Mouse (Mus musculus): ENCODE data around the gene Thumpd2.

DNA sequence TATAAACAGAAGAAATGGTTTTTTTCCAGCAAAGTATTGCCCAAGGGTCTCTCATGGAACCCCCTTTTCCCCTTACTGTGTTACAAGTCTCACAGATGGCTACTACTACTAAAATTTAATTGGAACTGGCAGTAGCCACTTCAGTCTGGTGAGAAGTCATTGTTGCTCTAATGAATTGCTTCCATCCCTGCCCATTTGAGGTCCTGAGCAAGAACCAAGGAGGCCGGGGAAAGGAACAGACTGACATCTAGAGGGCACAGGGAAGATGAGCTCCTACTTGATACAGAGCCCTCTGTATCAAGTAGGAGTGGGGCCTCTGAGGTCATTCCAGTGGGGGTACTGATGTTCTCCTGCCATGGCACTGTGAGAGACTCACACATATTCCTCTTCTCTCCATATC is 47.8 kb downstream of the Thumpd2 start:
- TF ChIP-seq EP300 (optimal IDR thresholded peaks at IDR 0.05), result no peak
- peak; percentile 65 for TF ChIP-seq CTCF (IDR thresholded peaks at IDR 0.05; ENCODE audit: low read depth)
